Comparison of ENCODE assay signal across 8 mouse cellular contexts in the genomic region with DNA sequence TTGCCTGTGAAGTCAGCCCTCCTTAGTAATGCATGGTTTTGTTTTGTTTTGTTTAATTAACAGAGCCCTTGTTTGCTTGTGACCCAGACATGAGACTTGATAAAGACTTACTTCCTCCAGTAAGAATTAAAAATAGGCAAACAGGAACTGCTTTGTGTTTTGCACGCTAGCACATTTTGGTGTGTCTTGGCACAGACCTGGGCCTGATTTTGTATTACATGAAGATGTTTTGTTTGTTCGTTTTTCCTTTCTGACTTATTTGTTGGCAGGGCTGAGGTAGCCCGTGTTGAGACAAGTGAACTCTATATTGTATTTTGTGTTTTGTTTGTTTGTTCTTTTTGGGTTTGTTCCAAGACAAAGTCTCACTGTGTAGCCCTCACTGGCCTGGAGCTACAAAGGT. TPM values are rescaled to one million over a fixed set of nuclear protein-coding genes. Genes with fewer than 3 reads are reported as not detected.
DNase-seq lines count a peak whose midpoint lies in the region; ATAC-seq and TF ChIP-seq lines count a peak whose summit lies in the region.

No protein-coding gene starts in this region.

- H3K9me3 ChIP-seq in forebrain, embryonic 14.5 days (replicated peaks; ENCODE audit: control insufficient read depth, low read length), result no peaks in the 10 kb centered on the region
- H3K9me3 ChIP-seq in limb, embryonic 15.5 days, result no peaks in the 10 kb centered on the region
- H3K9me3 ChIP-seq in neural tube, embryonic 13.5 days, result no peaks in the 10 kb centered on the region

- no peak for ATAC-seq in forebrain, embryonic 14.5 days
- no peak for ATAC-seq in limb, embryonic 15.5 days (ENCODE audit: insufficient number of reproducible peaks, low FRiP score, low TSS enrichment, low read depth)
- no peak for ATAC-seq in neural tube, embryonic 13.5 days (ENCODE audit: low read depth)
- no peak for ATAC-seq in megakaryocyte progenitor cell, adult 5-6 weeks (replicated peaks; ENCODE audit: poor library complexity)

- H3K4me2 ChIP-seq in forebrain, embryonic 14.5 days (ENCODE audit: low read length), result peak overlapping the region; percentile 71
- peak overlapping the region; percentile 53 for H3K4me2 ChIP-seq in limb, embryonic 15.5 days
- peak overlapping the region; percentile 84 for H3K4me2 ChIP-seq in neural tube, embryonic 13.5 days

- H3K79me2 ChIP-seq in liver, adult 2 months (ENCODE audit: control insufficient read depth, insufficient read depth, low read length), result peaks cover 38% of the 10 kb centered on the region

- TF ChIP-seq POLR2A in liver, adult 2 months (IDR thresholded peaks at IDR 0.05; ENCODE audit: extremely low read depth, insufficient read depth, low read length), result no peak

- H3K9ac ChIP-seq in liver, adult 2 months (ENCODE audit: low read depth, low read length), result no peak overlapping the region; the same call in 1 of the 2 replicates
- H3K9ac ChIP-seq in forebrain, embryonic 14.5 days (ENCODE audit: low read length), result peak overlapping the region; percentile 79
- H3K9ac ChIP-seq in limb, embryonic 15.5 days, result no peak overlapping the region
- H3K9ac ChIP-seq in neural tube, embryonic 13.5 days, result peak overlapping the region; percentile 92

- peaks cover 22% of the 10 kb centered on the region for H3K4me1 ChIP-seq in liver, adult 2 months (ENCODE audit: control insufficient read depth, insufficient read depth, low read length)
- peaks cover 10% of the 10 kb centered on the region for H3K4me1 ChIP-seq in forebrain, embryonic 14.5 days (ENCODE audit: control insufficient read depth, insufficient read depth, low read length)
- peaks cover 18% of the 10 kb centered on the region for H3K4me1 ChIP-seq in limb, embryonic 15.5 days
- peaks cover 26% of the 10 kb centered on the region for H3K4me1 ChIP-seq in neural tube, embryonic 13.5 days (replicated peaks)

- H3K36me3 ChIP-seq in liver, adult 2 months (ENCODE audit: control insufficient read depth, insufficient read depth, low read length), result no peaks in the 10 kb centered on the region
- no peaks in the 10 kb centered on the region for H3K36me3 ChIP-seq in forebrain, embryonic 14.5 days (ENCODE audit: control insufficient read depth, insufficient read depth, low read length)
- no peaks in the 10 kb centered on the region for H3K36me3 ChIP-seq in limb, embryonic 15.5 days
- peaks cover 3% of the 10 kb centered on the region; the same call in 1 of the 2 replicates for H3K36me3 ChIP-seq in neural tube, embryonic 13.5 days

- peak overlapping the region; percentile 92 for H3K27ac ChIP-seq in liver, adult 2 months (replicated peaks; ENCODE audit: insufficient read depth, low read depth, low read length)
- no peak overlapping the region for H3K27ac ChIP-seq in forebrain, embryonic 14.5 days (ENCODE audit: low read depth, low read length)
- no peak overlapping the region for H3K27ac ChIP-seq in limb, embryonic 15.5 days
- H3K27ac ChIP-seq in neural tube, embryonic 13.5 days (replicated peaks), result no peak overlapping the region

- no peaks in the 10 kb centered on the region for H3K27me3 ChIP-seq in liver, adult 2 months (ENCODE audit: control insufficient read depth, insufficient read depth, low read length)
- H3K27me3 ChIP-seq in forebrain, embryonic 14.5 days (replicated peaks; ENCODE audit: control insufficient read depth, insufficient read depth, low read length), result no peaks in the 10 kb centered on the region
- H3K27me3 ChIP-seq in limb, embryonic 15.5 days, result no peaks in the 10 kb centered on the region
- H3K27me3 ChIP-seq in neural tube, embryonic 13.5 days, result peaks cover 6% of the 10 kb centered on the region; the same call in 1 of the 2 replicates

- WGBS in liver, adult 2 months, result under 1% methylated on average over 3 of the region's 3 CpGs
- 61% methylated on average over 3 of the region's 3 CpGs for WGBS in forebrain, embryonic 14.5 days
- WGBS in limb, embryonic 15.5 days, result 40% methylated on average over 3 of the region's 3 CpGs
- WGBS in neural tube, embryonic 13.5 days, result 48% methylated on average over 3 of the region's 3 CpGs

- H3K4me3 ChIP-seq in liver, adult 2 months (ENCODE audit: insufficient read depth, low read depth, low read length), result peak overlapping the region; percentile 98
- H3K4me3 ChIP-seq in forebrain, embryonic 14.5 days (ENCODE audit: low read depth, low read length), result peak overlapping the region; percentile 83
- peak overlapping the region; percentile 77 for H3K4me3 ChIP-seq in limb, embryonic 15.5 days
- H3K4me3 ChIP-seq in neural tube, embryonic 13.5 days, result peak overlapping the region; percentile 89

- peak; percentile 91 for DNase-seq in liver, adult 2 months (ENCODE audit: extremely low read depth, low read depth, low spot score)
- no peak for DNase-seq in liver
- no peak for DNase-seq in forebrain, embryonic 14.5 days (ENCODE audit: low spot score)
- no peak for DNase-seq in adrenal gland, postnatal 14 days
- DNase-seq in gastrocnemius, adult 8-10 months (ENCODE audit: low spot score in 2 of 2), result no peak

- no peak for TF ChIP-seq CTCF in liver, adult 2 months (IDR thresholded peaks at IDR 0.05; ENCODE audit: low read depth, low read length)

RNA-seq across cellular contexts. Expression of a gene that starts 0.8 kb away (rescaled TPM):
- total RNA-seq in liver, adult 2 months (2014; rRNA removed), result 58.4 and 59.7 TPM in 2 replicates
- 53.7 and 67.4 TPM in 2 replicates for polyA plus RNA-seq in liver, adult 2 months (2012; rRNA removed)
- polyA plus RNA-seq in forebrain, embryonic 14.5 days (2014; fragmentation: Nextera tagmentation; extraction: Ambion mirVana), result 155 and 159 TPM in 2 replicates
- polyA plus RNA-seq in limb, embryonic 15.5 days (2015; fragmentation: Nextera tagmentation; extraction: Ambion mirVana), result 69.3 and 71.1 TPM in 2 replicates
- polyA plus RNA-seq in neural tube, embryonic 13.5 days (2015; fragmentation: Nextera tagmentation; extraction: Ambion mirVana), result 149 and 165 TPM in 2 replicates
- 37.7 and 40.5 TPM in 2 replicates for total RNA-seq in adrenal gland, postnatal 14 days (2021)
- 150 and 173 TPM in 2 replicates for total RNA-seq in megakaryocyte progenitor cell, adult 5-6 weeks (2015)
- 35.1 and 47.8 TPM in 2 replicates for total RNA-seq in megakaryocyte progenitor cell, adult 5-6 weeks (2017)
- total RNA-seq in gastrocnemius, adult 8-10 months (2022), result 1 to 10 TPM; 7.1 to 8.1 (median 7.7) TPM

RNA-seq across cellular contexts. Expression of a gene that starts 25.5 kb away (rescaled TPM):
- 0.09 and 0.27 TPM in 2 replicates for total RNA-seq in liver, adult 2 months (2014; rRNA removed)
- polyA plus RNA-seq in liver, adult 2 months (2012; rRNA removed), result 0.04 and 0.17 TPM in 2 replicates
- polyA plus RNA-seq in forebrain, embryonic 14.5 days (2014; fragmentation: Nextera tagmentation; extraction: Ambion mirVana), result 9.7 and 10.8 TPM in 2 replicates
- polyA plus RNA-seq in limb, embryonic 15.5 days (2015; fragmentation: Nextera tagmentation; extraction: Ambion mirVana), result 0.09 and 0.24 TPM in 2 replicates
- polyA plus RNA-seq in neural tube, embryonic 13.5 days (2015; fragmentation: Nextera tagmentation; extraction: Ambion mirVana), result 9.8 TPM in 2 replicates
- total RNA-seq in adrenal gland, postnatal 14 days (2021), result 0.33 and 0.41 TPM in 2 replicates
- 0.12 and 0.22 TPM in 2 replicates for total RNA-seq in megakaryocyte progenitor cell, adult 5-6 weeks (2015)
- total RNA-seq in megakaryocyte progenitor cell, adult 5-6 weeks (2017), result not detected in 2 replicates
- under 1 TPM in 3 of 4 experiments, not detected in 1; 0.08 to 0.46 (median 0.10) TPM for total RNA-seq in gastrocnemius, adult 8-10 months (2022)

RNA-seq across cellular contexts. Expression of a gene that starts 29.0 kb away (rescaled TPM):
- total RNA-seq in liver, adult 2 months (2014; rRNA removed), result 690 and 762 TPM in 2 replicates
- 305 and 352 TPM in 2 replicates for polyA plus RNA-seq in liver, adult 2 months (2012; rRNA removed)
- polyA plus RNA-seq in forebrain, embryonic 14.5 days (2014; fragmentation: Nextera tagmentation; extraction: Ambion mirVana), result 340 and 366 TPM in 2 replicates
- polyA plus RNA-seq in limb, embryonic 15.5 days (2015; fragmentation: Nextera tagmentation; extraction: Ambion mirVana), result 156 and 164 TPM in 2 replicates
- polyA plus RNA-seq in neural tube, embryonic 13.5 days (2015; fragmentation: Nextera tagmentation; extraction: Ambion mirVana), result 290 and 317 TPM in 2 replicates
- total RNA-seq in adrenal gland, postnatal 14 days (2021), result 356 and 378 TPM in 2 replicates
- total RNA-seq in megakaryocyte progenitor cell, adult 5-6 weeks (2015), result 234 and 269 TPM in 2 replicates
- 143 and 175 TPM in 2 replicates for total RNA-seq in megakaryocyte progenitor cell, adult 5-6 weeks (2017)
- total RNA-seq in gastrocnemius, adult 8-10 months (2022), result 100 to 1,000 TPM; 425 to 485 (median 461) TPM

RNA-seq across cellular contexts. Expression of a gene that starts 44.0 kb away (rescaled TPM):
- total RNA-seq in liver, adult 2 months (2014; rRNA removed), result not detected in 2 replicates
- not detected in 2 replicates for polyA plus RNA-seq in liver, adult 2 months (2012; rRNA removed)
- 0.35 and 0.51 TPM in 2 replicates for polyA plus RNA-seq in forebrain, embryonic 14.5 days (2014; fragmentation: Nextera tagmentation; extraction: Ambion mirVana)
- 0.58 and 0.72 TPM in 2 replicates for polyA plus RNA-seq in limb, embryonic 15.5 days (2015; fragmentation: Nextera tagmentation; extraction: Ambion mirVana)
- polyA plus RNA-seq in neural tube, embryonic 13.5 days (2015; fragmentation: Nextera tagmentation; extraction: Ambion mirVana), result 0.47 and 0.62 TPM in 2 replicates
- not detected in 2 replicates for total RNA-seq in adrenal gland, postnatal 14 days (2021)
- not detected in 2 replicates for total RNA-seq in megakaryocyte progenitor cell, adult 5-6 weeks (2015)
- not detected in 2 replicates for total RNA-seq in megakaryocyte progenitor cell, adult 5-6 weeks (2017)
- total RNA-seq in gastrocnemius, adult 8-10 months (2022), result not detected

Comparison
In these comparisons a context has a peak if more than half of its experiments do, and no peak if none do; other contexts are left out.
1. H3K9ac ChIP-seq: peak in forebrain, embryonic 14.5 days (single experiment) and neural tube, embryonic 13.5 days (single experiment); none in liver, adult 2 months (single experiment) and limb, embryonic 15.5 days (single experiment).
2. Peak in every context shown above with its lines, with median percentiles within 50 percentile points of each other: H3K4me3 ChIP-seq and H3K4me2 ChIP-seq.